Mouse (Mus musculus) forebrain, embryonic 16.5 days (tissue): ENCODE measurements at regions not wholly inside any gene's neighbourhood (a gene's known extent, or its start where the extent isn't known, plus 50 kb on each side); places are given as distances from the start of the nearest gene placed in this dataset.
A peak's percentile ranks its signal among the peaks of the same experiment; 100 is the strongest.

Experiments
- ATAC-seq: fragments of 200-750 bp; cut with Nextera tagmentation; 2 replicates; pipeline ENCODE4 v1.8.0; 2017; ENCODE audit warnings: mild to moderate bottlenecking, moderate library complexity
- H3K27ac ChIP-seq: fragments of 300-500 bp; sonication (generic); 2 replicates; pipeline ENCODE4 v1.5.1; 2014; ENCODE audit warnings: low read length, control low read depth
- H3K27me3 ChIP-seq: fragments of 300-500 bp; sonication (generic); replicated peaks from 2 replicates; pipeline ENCODE4 v1.6.1; 2014; ENCODE audit warnings: low read length; ENCODE audit not compliant: control insufficient read depth, insufficient read depth
- H3K36me3 ChIP-seq: fragments of 300-500 bp; sonication (generic); 2 replicates; pipeline ENCODE4 v1.6.1; 2014; ENCODE audit not compliant: control insufficient read depth, insufficient read depth
- H3K4me1 ChIP-seq: fragments of 300-500 bp; sonication (generic); replicated peaks from 2 replicates; pipeline ENCODE4 v1.6.1; 2014; ENCODE audit warnings: low read length; ENCODE audit not compliant: control insufficient read depth, insufficient read depth
- H3K4me2 ChIP-seq: fragments of 300-500 bp; sonication (generic); 2 replicates; pipeline ENCODE4 v1.6.1; 2014; ENCODE audit warnings: mild to moderate bottlenecking, low read length, control low read depth
- H3K4me3 ChIP-seq: fragments of 300-500 bp; sonication (generic); replicated peaks from 2 replicates; pipeline ENCODE4 v1.5.1; 2014; ENCODE audit warnings: mild to moderate bottlenecking, low read length, control low read depth
- H3K9ac ChIP-seq: fragments of 300-500 bp; sonication (generic); replicated peaks from 2 replicates; pipeline ENCODE4 v1.6.1; 2014; ENCODE audit warnings: low read depth, low read length, control low read depth
- H3K9me3 ChIP-seq: fragments of 300-500 bp; sonication (generic); 2 replicates; pipeline ENCODE4 v1.6.1; 2016; ENCODE audit warnings: low read length; ENCODE audit not compliant: control insufficient read depth
- WGBS: fragments of 180-500 bp; shearing (Covaris S2); extraction: QIAGEN DNeasy Blood & Tissue Kit; methylation state at CpG from one replicate; pipeline ENCODE4 v1.1.7; 2014; 5-methylcytosine and 5-hydroxymethylcytosine counted together

- no peak overlapping the region for H3K4me2 ChIP-seq
- ATAC-seq = no peak
Measured at GRCm38 (mm10) chr7:124581342-124581741, 598.7 kb downstream of the Hs3st4 start.

GRCm38 (mm10) chr7:124585296-124585695 lies 602.6 kb downstream of the Hs3st4 start:
- H3K27ac ChIP-seq = no peak overlapping the region
- H3K9me3 ChIP-seq = no peaks in the 10 kb centered on the region
- no peaks in the 10 kb centered on the region for H3K4me1 ChIP-seq
- no peak overlapping the region for H3K4me3 ChIP-seq
- H3K36me3 ChIP-seq = no peaks in the 10 kb centered on the region
- ATAC-seq = no peak
- 21% methylated on average over 1 of the region's 1 CpGs for WGBS
- H3K27me3 ChIP-seq = no peaks in the 10 kb centered on the region
- H3K9ac ChIP-seq = no peak overlapping the region
- H3K4me2 ChIP-seq = no peak overlapping the region

More at GRCm38 (mm10) chr7:124581342-124581741, 598.7 kb downstream of the Hs3st4 start:
- Histone ChIP-seq H3K36me3 (no peaks in the 10 kb centered on the region), H3K4me3 (no peak overlapping the region), H3K27me3 (no peaks in the 10 kb centered on the region), H3K9ac (no peak overlapping the region), H3K27ac (no peak overlapping the region), H3K9me3 (no peaks in the 10 kb centered on the region), H3K4me1 (no peaks in the 10 kb centered on the region)
- 91% methylated on average over 2 of the region's 2 CpGs for WGBS

GRCm38 (mm10) chr7:124591369-124591768 lies 608.7 kb downstream of the Hs3st4 start:
- H3K27ac ChIP-seq = no peak overlapping the region
- ATAC-seq = peak; percentile 45; the same call in 1 of the 2 replicates
- H3K36me3 ChIP-seq = no peaks in the 10 kb centered on the region
- H3K27me3 ChIP-seq = no peaks in the 10 kb centered on the region
- no peak overlapping the region for H3K4me2 ChIP-seq
- H3K4me1 ChIP-seq = no peaks in the 10 kb centered on the region
- no peaks in the 10 kb centered on the region for H3K9me3 ChIP-seq
- no peak overlapping the region for H3K9ac ChIP-seq
- H3K4me3 ChIP-seq = no peak overlapping the region

GRCm38 (mm10) chr7:124593462-124593861 lies 610.8 kb downstream of the Hs3st4 start:
- Histone ChIP-seq H3K9me3 (no peaks in the 10 kb centered on the region), H3K36me3 (no peaks in the 10 kb centered on the region), H3K4me3 (no peak overlapping the region), H3K27me3 (no peaks in the 10 kb centered on the region), H3K4me1 (no peaks in the 10 kb centered on the region), H3K27ac (no peak overlapping the region), H3K9ac (no peak overlapping the region), H3K4me2 (no peak overlapping the region)
- no peak for ATAC-seq

GRCm38 (mm10) chr7:124600767-124601166 lies 618.1 kb downstream of the Hs3st4 start:
- H3K4me1 ChIP-seq = no peaks in the 10 kb centered on the region
- 95% methylated on average over 6 of the region's 6 CpGs for WGBS

GRCm38 (mm10) chr7:124604581-124604980 lies 621.9 kb downstream of the Hs3st4 start:
- no peak for ATAC-seq
- no peaks in the 10 kb centered on the region for H3K9me3 ChIP-seq
- no peak overlapping the region for H3K4me2 ChIP-seq
- H3K4me3 ChIP-seq = no peak overlapping the region
- H3K36me3 ChIP-seq = no peaks in the 10 kb centered on the region
- no peak overlapping the region for H3K9ac ChIP-seq
- H3K4me1 ChIP-seq = no peaks in the 10 kb centered on the region
- 67% methylated on average over 2 of the region's 2 CpGs for WGBS
- no peaks in the 10 kb centered on the region for H3K27me3 ChIP-seq
- no peak overlapping the region for H3K27ac ChIP-seq

More at GRCm38 (mm10) chr7:124600767-124601166, 618.1 kb downstream of the Hs3st4 start:
- no peak for ATAC-seq
- H3K9ac ChIP-seq = no peak overlapping the region
- no peak overlapping the region for H3K27ac ChIP-seq
- H3K4me3 ChIP-seq = no peak overlapping the region
- H3K4me2 ChIP-seq = no peak overlapping the region
- no peaks in the 10 kb centered on the region for H3K27me3 ChIP-seq
- no peaks in the 10 kb centered on the region for H3K9me3 ChIP-seq
- H3K36me3 ChIP-seq = no peaks in the 10 kb centered on the region

GRCm38 (mm10) chr7:124605978-124606377 lies 623.3 kb downstream of the Hs3st4 start:
- H3K4me2 ChIP-seq = no peak overlapping the region
- 78% methylated on average over 1 of the region's 1 CpGs for WGBS
- ATAC-seq = no peak
- no peak overlapping the region for H3K9ac ChIP-seq
- no peaks in the 10 kb centered on the region for H3K4me1 ChIP-seq
- H3K36me3 ChIP-seq = no peaks in the 10 kb centered on the region
- no peak overlapping the region for H3K4me3 ChIP-seq
- H3K27ac ChIP-seq = no peak overlapping the region
- no peaks in the 10 kb centered on the region for H3K9me3 ChIP-seq
- H3K27me3 ChIP-seq = no peaks in the 10 kb centered on the region

GRCm38 (mm10) chr7:124607061-124607460 lies 624.4 kb downstream of the Hs3st4 start:
- Histone ChIP-seq H3K9ac (no peak overlapping the region), H3K4me1 (no peaks in the 10 kb centered on the region), H3K36me3 (no peaks in the 10 kb centered on the region), H3K9me3 (no peaks in the 10 kb centered on the region), H3K4me3 (no peak overlapping the region), H3K27ac (no peak overlapping the region), H3K4me2 (no peak overlapping the region), H3K27me3 (no peaks in the 10 kb centered on the region)
- no peak for ATAC-seq

GRCm38 (mm10) chr7:124610437-124610836 lies 627.8 kb downstream of the Hs3st4 start:
- Histone ChIP-seq H3K27me3 (no peaks in the 10 kb centered on the region), H3K36me3 (no peaks in the 10 kb centered on the region), H3K27ac (no peak overlapping the region), H3K4me2 (no peak overlapping the region), H3K9me3 (no peaks in the 10 kb centered on the region), H3K4me3 (no peak overlapping the region), H3K4me1 (no peaks in the 10 kb centered on the region), H3K9ac (no peak overlapping the region)
- WGBS = 90% methylated on average over 3 of the region's 3 CpGs
- no peak for ATAC-seq

- Histone ChIP-seq H3K27ac (no peak overlapping the region), H3K27me3 (no peaks in the 10 kb centered on the region), H3K4me3 (no peak overlapping the region), H3K4me2 (no peak overlapping the region), H3K36me3 (no peaks in the 10 kb centered on the region), H3K9ac (no peak overlapping the region), H3K4me1 (peaks cover 3% of the 10 kb centered on the region; the same call in 1 of the 2 replicates), H3K9me3 (no peaks in the 10 kb centered on the region)
- no peak for ATAC-seq
- 87% methylated on average over 6 of the region's 6 CpGs for WGBS
Measured at GRCm38 (mm10) chr7:124647131-124647530, 664.5 kb downstream of the Hs3st4 start.
